Mouse (Mus musculus) intestine, embryonic 14.5 days (tissue): ENCODE measurements at regions not wholly inside any gene's neighbourhood (a gene's known extent, or its start where the extent isn't known, plus 50 kb on each side); places are given as distances from the start of the nearest gene placed in this dataset.
A peak's percentile ranks its signal among the peaks of the same experiment; 100 is the strongest.

Source experiments
- ATAC-seq: fragments of 200-750 bp; cut with Nextera tagmentation; replicated peaks from 2 replicates; pipeline ENCODE4 v1.8.0; 2017; ENCODE audit warnings: low read depth, moderate number of reproducible peaks, moderate TSS enrichment, moderate library complexity; ENCODE audit not compliant: low FRiP score, low TSS enrichment
- DNase-seq: peaks from one replicate; pipeline ENCODE4 v3.0.0-alpha.2; 2018; ENCODE audit warnings: low spot score
- H3K27ac ChIP-seq: fragments of 300-500 bp; sonication (generic); 2 replicates; pipeline ENCODE4 v1.5.1; 2014; ENCODE audit warnings: low read depth, mild to moderate bottlenecking, control low read depth
- H3K27me3 ChIP-seq: fragments of 300-500 bp; sonication (generic); replicated peaks from 2 replicates; pipeline ENCODE4 v1.6.1; 2014; ENCODE audit warnings: low read length, control low read depth; ENCODE audit not compliant: control insufficient read depth, insufficient read depth
- H3K36me3 ChIP-seq: fragments of 300-500 bp; sonication (generic); 2 replicates; pipeline ENCODE4 v1.6.1; 2014; ENCODE audit warnings: low read length, control low read depth; ENCODE audit not compliant: control insufficient read depth, insufficient read depth
- H3K4me1 ChIP-seq: fragments of 300-500 bp; sonication (generic); replicated peaks from 2 replicates; pipeline ENCODE4 v1.6.1; 2014; ENCODE audit warnings: low read length, control low read depth, mixed read lengths; ENCODE audit not compliant: control insufficient read depth, insufficient read depth
- H3K4me2 ChIP-seq: fragments of 300-500 bp; sonication (generic); 2 replicates; pipeline ENCODE4 v1.6.1; 2014; ENCODE audit warnings: low read length
- H3K4me3 ChIP-seq: fragments of 300-500 bp; sonication (generic); 2 replicates; pipeline ENCODE4 v1.5.1; 2014; ENCODE audit warnings: low read depth, low read length, control low read depth, mixed read lengths
- H3K9ac ChIP-seq: fragments of 300-500 bp; sonication (generic); 2 replicates; pipeline ENCODE4 v1.6.1; 2014; ENCODE audit warnings: mild to moderate bottlenecking, low read length
- H3K9me3 ChIP-seq: fragments of 300-500 bp; sonication (generic); 2 replicates; pipeline ENCODE4 v1.6.1; 2016; ENCODE audit warnings: low read length, control low read depth; ENCODE audit not compliant: control insufficient read depth
- WGBS: fragments of 180-500 bp; shearing (Covaris S2); extraction: QIAGEN DNeasy Blood & Tissue Kit; methylation state at CpG from one replicate; pipeline ENCODE4 v1.1.7; 2014; 5-methylcytosine and 5-hydroxymethylcytosine counted together

- Histone ChIP-seq H3K27ac (no peak overlapping the region), H3K27me3 (no peaks in the 10 kb centered on the region), H3K4me3 (no peak overlapping the region), H3K4me2 (no peak overlapping the region), H3K9me3 (no peaks in the 10 kb centered on the region), H3K9ac (no peak overlapping the region), H3K4me1 (peaks cover 9% of the 10 kb centered on the region), H3K36me3 (no peaks in the 10 kb centered on the region)
- ATAC-seq, result no peak
- DNase-seq, result no peak
- WGBS, result 83% methylated on average over 6 of the region's 6 CpGs
These were observed 281.8 kb upstream of the Tank start for GRCm38 (mm10) chr2:61296606-61297005.

- ATAC-seq (no peak), DNase-seq (no peak)
- no peak overlapping the region for H3K4me2 ChIP-seq
- no peak overlapping the region for H3K9ac ChIP-seq
- H3K4me3 ChIP-seq, result no peak overlapping the region
- H3K27me3 ChIP-seq, result no peaks in the 10 kb centered on the region
- peaks cover 9% of the 10 kb centered on the region for H3K4me1 ChIP-seq
- H3K36me3 ChIP-seq, result no peaks in the 10 kb centered on the region
- WGBS, result 19% methylated on average over 6 of the region's 6 CpGs
- no peaks in the 10 kb centered on the region for H3K9me3 ChIP-seq
- no peak overlapping the region for H3K27ac ChIP-seq
These were observed 283.0 kb upstream of the Tank start for GRCm38 (mm10) chr2:61295261-61295964.

GRCm38 (mm10) chr2:61288246-61288645, 290.1 kb upstream of the Tank start:
- Histone ChIP-seq H3K27ac (no peak overlapping the region), H3K36me3 (no peaks in the 10 kb centered on the region), H3K4me1 (peaks cover 7% of the 10 kb centered on the region), H3K4me3 (no peak overlapping the region), H3K9ac (no peak overlapping the region), H3K27me3 (no peaks in the 10 kb centered on the region), H3K4me2 (no peak overlapping the region), H3K9me3 (no peaks in the 10 kb centered on the region)
- DNase-seq (no peak), ATAC-seq (no peak)
- 77% methylated on average over 2 of the region's 2 CpGs for WGBS

GRCm38 (mm10) chr2:61284706-61285105, 293.7 kb upstream of the Tank start:
- no peaks in the 10 kb centered on the region for H3K27me3 ChIP-seq
- WGBS, result 70% methylated on average over 6 of the region's 6 CpGs
- H3K4me3 ChIP-seq, result no peak overlapping the region
- H3K36me3 ChIP-seq, result no peaks in the 10 kb centered on the region
- no peaks in the 10 kb centered on the region for H3K9me3 ChIP-seq
- H3K4me1 ChIP-seq, result peaks cover 7% of the 10 kb centered on the region
- no peak overlapping the region for H3K9ac ChIP-seq
- no peak overlapping the region for H3K4me2 ChIP-seq
- H3K27ac ChIP-seq, result no peak overlapping the region
- ATAC-seq (no peak), DNase-seq (no peak)

GRCm38 (mm10) chr2:61283829-61284601, 294.4 kb upstream of the Tank start:
- DNase-seq (no peak), ATAC-seq (no peak)
- no peaks in the 10 kb centered on the region for H3K27me3 ChIP-seq
- H3K9ac ChIP-seq, result no peak overlapping the region
- no peak overlapping the region for H3K27ac ChIP-seq
- no peak overlapping the region for H3K4me3 ChIP-seq
- H3K36me3 ChIP-seq, result no peaks in the 10 kb centered on the region
- no peaks in the 10 kb centered on the region for H3K9me3 ChIP-seq
- H3K4me2 ChIP-seq, result 0 out of 2 replicates have a peak overlapping the region, but pooled peaks have one; percentile 23
- 58% methylated on average over 9 of the region's 9 CpGs for WGBS
- peaks cover 7% of the 10 kb centered on the region for H3K4me1 ChIP-seq

- no peaks in the 10 kb centered on the region for H3K4me1 ChIP-seq
- WGBS, result 85% methylated on average over 5 of the region's 5 CpGs
- ATAC-seq (no peak), DNase-seq (no peak)
- no peak overlapping the region for H3K9ac ChIP-seq
- H3K9me3 ChIP-seq, result no peaks in the 10 kb centered on the region
- 0 out of 2 replicates have a peak, but pooled peaks cover 2% of the 10 kb centered on the region for H3K27me3 ChIP-seq
- no peak overlapping the region for H3K4me2 ChIP-seq
- H3K36me3 ChIP-seq, result no peaks in the 10 kb centered on the region
- no peak overlapping the region for H3K27ac ChIP-seq
- H3K4me3 ChIP-seq, result no peak overlapping the region
These were observed 305.7 kb upstream of the Tank start for GRCm38 (mm10) chr2:61272721-61273120.

GRCm38 (mm10) chr2:61267706-61268105, 304.7 kb upstream of the Rbms1 start:
- Histone ChIP-seq H3K27ac (no peak overlapping the region), H3K9ac (no peak overlapping the region), H3K4me3 (no peak overlapping the region), H3K4me1 (no peaks in the 10 kb centered on the region), H3K9me3 (no peaks in the 10 kb centered on the region), H3K36me3 (no peaks in the 10 kb centered on the region), H3K4me2 (no peak overlapping the region), H3K27me3 (no peaks in the 10 kb centered on the region)
- DNase-seq (no peak), ATAC-seq (no peak)
- WGBS, result 87% methylated on average over 3 of the region's 3 CpGs

GRCm38 (mm10) chr2:61250068-61250800, 287.2 kb upstream of the Rbms1 start:
- Histone ChIP-seq H3K9me3 (no peaks in the 10 kb centered on the region), H3K27ac (no peak overlapping the region), H3K4me2 (no peak overlapping the region), H3K9ac (no peak overlapping the region), H3K4me3 (no peak overlapping the region), H3K36me3 (no peaks in the 10 kb centered on the region), H3K27me3 (no peaks in the 10 kb centered on the region), H3K4me1 (peaks cover 9% of the 10 kb centered on the region; the same call in 1 of the 2 replicates)
- no peak for ATAC-seq
- no peak for DNase-seq
- WGBS, result 56% methylated on average over 9 of the region's 9 CpGs
